Mouse (Mus musculus) heart, embryonic 11.5 days (tissue): Measurements from ENCODE around the gene Frem2. TPM values are rescaled to one million over a fixed set of nuclear protein-coding genes. Genes with fewer than 3 reads are reported as not detected.

Experiments
- ATAC-seq: fragments of 200-750 bp; cut with Nextera tagmentation; replicated peaks from 2 replicates; pipeline ENCODE4 v1.8.0; 2017; ENCODE audit warnings: moderate library complexity; ENCODE audit not compliant: insufficient number of reproducible peaks, low FRiP score, low TSS enrichment
- H3K27ac ChIP-seq: fragments of 300-500 bp; sonication (generic); 2 replicates; pipeline ENCODE4 v1.5.1; 2014; ENCODE audit warnings: mild to moderate bottlenecking, low read depth, low read length
- H3K27me3 ChIP-seq: fragments of 300-500 bp; sonication (generic); 2 replicates; pipeline ENCODE4 v1.6.1; 2014; ENCODE audit warnings: mild to moderate bottlenecking, low read length, mixed read lengths; ENCODE audit not compliant: control insufficient read depth, insufficient read depth
- H3K36me3 ChIP-seq: fragments of 300-500 bp; sonication (generic); 2 replicates; pipeline ENCODE4 v1.6.1; 2014; ENCODE audit warnings: mild to moderate bottlenecking, low read length, moderate library complexity, mixed read lengths; ENCODE audit not compliant: control insufficient read depth, insufficient read depth
- H3K4me1 ChIP-seq: fragments of 300-500 bp; sonication (generic); 2 replicates; pipeline ENCODE4 v1.6.1; 2014; ENCODE audit warnings: low read length; ENCODE audit not compliant: control insufficient read depth, insufficient read depth
- H3K4me2 ChIP-seq: fragments of 300-500 bp; sonication (generic); 2 replicates; pipeline ENCODE4 v1.6.1; 2014; ENCODE audit warnings: mild to moderate bottlenecking, moderate library complexity
- H3K4me3 ChIP-seq: fragments of 300-500 bp; sonication (generic); 2 replicates; pipeline ENCODE4 v1.5.1; 2014; ENCODE audit warnings: low read depth, low read length
- H3K9ac ChIP-seq: fragments of 300-500 bp; sonication (generic); 2 replicates; pipeline ENCODE4 v1.6.1; 2014; ENCODE audit warnings: mild to moderate bottlenecking, low read depth, low read length, moderate library complexity
- H3K9me3 ChIP-seq: fragments of 300-500 bp; sonication (generic); replicated peaks from 2 replicates; pipeline ENCODE4 v1.6.1; 2016; ENCODE audit warnings: low read length; ENCODE audit not compliant: control insufficient read depth
- WGBS: fragments of 180-500 bp; shearing (Covaris S2); extraction: QIAGEN DNeasy Blood & Tissue Kit; methylation state at CpG from one replicate; pipeline ENCODE4 v1.1.7; 2014; ENCODE audit not compliant: insufficient replicate concordance; 5-methylcytosine and 5-hydroxymethylcytosine counted together
- polyA plus RNA-seq: library from polyadenylated mRNA; unstranded; fragments of >200 nt; fragmentation: Nextera tagmentation; extraction: Ambion mirVana; gene quantifications from 2 replicates; pipeline ENCODE4 v1.2.1, GENCODE M21; 2014

Gene Frem2
- polyA plus RNA-seq, 1 experiment from 2014 or later: 4.8 TPM

- no peaks in the 10 kb centered on the region for H3K27me3 ChIP-seq
- H3K36me3 ChIP-seq: no peaks in the 10 kb centered on the region
- no peak overlapping the region for H3K4me2 ChIP-seq
- no peaks in the 10 kb centered on the region for H3K9me3 ChIP-seq
- ATAC-seq: no peak
- WGBS: 91% methylated on average over 10 of the region's 10 CpGs
- no peak overlapping the region for H3K27ac ChIP-seq
- H3K4me3 ChIP-seq: no peak overlapping the region
- no peaks in the 10 kb centered on the region for H3K4me1 ChIP-seq
- no peak overlapping the region for H3K9ac ChIP-seq
Observed at GRCm38 (mm10) chr3:53522794-53523193, 134.4 kb downstream of the Frem2 start.

DNA sequence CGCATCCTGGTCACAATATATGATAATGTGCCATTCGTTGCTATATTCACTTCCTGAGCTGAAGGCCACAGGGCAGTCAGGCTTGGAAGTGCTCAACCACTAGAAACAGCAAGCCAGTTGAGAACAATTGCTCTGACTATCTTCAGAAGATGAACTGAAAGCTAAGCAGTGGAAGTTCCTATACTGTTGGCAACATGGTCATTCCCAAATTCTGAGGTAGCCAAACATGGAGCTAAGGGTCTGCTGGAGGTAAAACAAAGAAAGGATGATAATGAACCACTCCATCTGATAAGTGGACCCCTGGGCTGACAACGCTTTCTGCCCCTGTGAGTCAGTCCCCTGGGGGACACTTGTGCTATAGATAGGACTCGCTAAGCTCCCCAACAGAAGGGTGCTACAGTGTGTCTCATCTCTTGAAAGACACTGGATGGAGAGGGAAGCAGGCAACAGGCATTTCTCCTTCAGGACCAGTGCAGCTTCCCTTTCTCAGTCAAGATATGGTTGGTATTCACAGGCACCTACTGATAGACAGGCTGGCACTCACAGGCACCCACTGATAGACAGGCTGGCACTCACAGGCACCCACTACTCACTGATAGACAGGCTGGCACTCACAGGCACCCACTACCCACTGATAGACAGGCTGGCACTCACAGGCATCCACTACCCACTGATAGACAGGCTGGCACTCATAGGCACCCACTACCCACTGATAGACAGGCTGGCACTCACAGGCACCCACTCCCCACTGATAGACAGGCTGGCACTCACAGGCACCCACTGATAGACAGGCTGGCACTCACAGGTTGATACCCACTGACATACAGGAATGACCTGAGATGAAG lies 142.7 kb downstream of the Frem2 start:
- no peak for ATAC-seq
- H3K36me3 ChIP-seq: no peaks in the 10 kb centered on the region
- H3K4me3 ChIP-seq: no peak overlapping the region
- H3K4me1 ChIP-seq: no peaks in the 10 kb centered on the region; the same call in 1 of the 2 replicates
- H3K9ac ChIP-seq: no peak overlapping the region
- no peaks in the 10 kb centered on the region for H3K9me3 ChIP-seq
- no peak overlapping the region for H3K27ac ChIP-seq
- no peaks in the 10 kb centered on the region for H3K27me3 ChIP-seq
- WGBS: 56% methylated on average over 4 of the region's 4 CpGs
- no peak overlapping the region for H3K4me2 ChIP-seq

DNA sequence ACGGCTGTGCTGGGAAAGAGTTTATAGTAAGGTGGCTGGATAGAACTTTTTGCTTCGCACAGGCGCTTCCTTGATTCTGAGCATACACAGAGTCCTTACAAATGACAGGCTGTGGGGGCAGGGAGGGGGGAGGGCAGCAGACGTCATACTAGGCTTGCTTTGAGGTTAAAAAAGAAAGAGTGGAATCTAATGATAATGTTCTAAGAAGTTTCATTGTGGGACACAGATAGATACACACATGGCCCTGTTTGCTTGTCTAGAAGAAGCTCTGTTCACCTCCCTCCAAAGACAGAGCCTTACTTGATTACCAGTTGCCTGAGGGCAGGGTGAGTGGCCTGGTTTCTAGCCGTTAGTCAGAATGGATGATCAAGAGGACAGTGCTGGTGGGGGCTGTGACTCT lies 144.1 kb downstream of the Frem2 start:
- H3K9ac ChIP-seq: no peak overlapping the region
- H3K9me3 ChIP-seq: no peaks in the 10 kb centered on the region
- H3K4me1 ChIP-seq: no peaks in the 10 kb centered on the region; the same call in 1 of the 2 replicates
- no peaks in the 10 kb centered on the region for H3K36me3 ChIP-seq
- 41% methylated on average over 5 of the region's 5 CpGs for WGBS
- ATAC-seq: no peak
- H3K4me2 ChIP-seq: no peak overlapping the region
- H3K27ac ChIP-seq: no peak overlapping the region
- H3K27me3 ChIP-seq: no peaks in the 10 kb centered on the region
- no peak overlapping the region for H3K4me3 ChIP-seq

- Histone ChIP-seq H3K27ac (no peak overlapping the region), H3K9me3 (no peaks in the 10 kb centered on the region), H3K4me3 (no peak overlapping the region), H3K4me1 (no peaks in the 10 kb centered on the region), H3K27me3 (no peaks in the 10 kb centered on the region), H3K9ac (no peak overlapping the region), H3K36me3 (no peaks in the 10 kb centered on the region), H3K4me2 (no peak overlapping the region)
- no peak for ATAC-seq
- 66% methylated on average over 6 of the region's 6 CpGs for WGBS
Observed at GRCm38 (mm10) chr3:53502428-53502827, 154.7 kb downstream of the Frem2 start.

- Histone ChIP-seq H3K9ac (no peak overlapping the region), H3K27ac (no peak overlapping the region), H3K4me2 (no peak overlapping the region), H3K4me3 (no peak overlapping the region), H3K9me3 (no peaks in the 10 kb centered on the region), H3K27me3 (no peaks in the 10 kb centered on the region), H3K36me3 (no peaks in the 10 kb centered on the region), H3K4me1 (no peaks in the 10 kb centered on the region)
- ATAC-seq: no peak
- 79% methylated on average over 6 of the region's 6 CpGs for WGBS
Observed at GRCm38 (mm10) chr3:53498351-53498905, 158.7 kb downstream of the Frem2 start.

GRCm38 (mm10) chr3:53488353-53488752 lies 168.8 kb downstream of the Frem2 start, which contains the start of gene Stoml3:
Stoml3 (plus strand) TSS chr3:53488653.
- Histone ChIP-seq H3K36me3 (no peaks in the 10 kb centered on the region), H3K4me3 (no peak within 1 kb of the TSS), H3K27ac (peak within 1 kb of the TSS; percentile 58; the same call in 1 of the 2 replicates), H3K4me1 (peaks cover 16% of the 10 kb centered on the region; the same call in 1 of the 2 replicates), H3K9ac (no peak within 1 kb of the TSS), H3K4me2 (peak within 1 kb of the TSS; percentile 16; the same call in 1 of the 2 replicates), H3K27me3 (no peaks in the 10 kb centered on the region), H3K9me3 (no peaks in the 10 kb centered on the region)
- no peak for ATAC-seq
- WGBS: 68% methylated on average over 6 of the region's 6 CpGs

DNA sequence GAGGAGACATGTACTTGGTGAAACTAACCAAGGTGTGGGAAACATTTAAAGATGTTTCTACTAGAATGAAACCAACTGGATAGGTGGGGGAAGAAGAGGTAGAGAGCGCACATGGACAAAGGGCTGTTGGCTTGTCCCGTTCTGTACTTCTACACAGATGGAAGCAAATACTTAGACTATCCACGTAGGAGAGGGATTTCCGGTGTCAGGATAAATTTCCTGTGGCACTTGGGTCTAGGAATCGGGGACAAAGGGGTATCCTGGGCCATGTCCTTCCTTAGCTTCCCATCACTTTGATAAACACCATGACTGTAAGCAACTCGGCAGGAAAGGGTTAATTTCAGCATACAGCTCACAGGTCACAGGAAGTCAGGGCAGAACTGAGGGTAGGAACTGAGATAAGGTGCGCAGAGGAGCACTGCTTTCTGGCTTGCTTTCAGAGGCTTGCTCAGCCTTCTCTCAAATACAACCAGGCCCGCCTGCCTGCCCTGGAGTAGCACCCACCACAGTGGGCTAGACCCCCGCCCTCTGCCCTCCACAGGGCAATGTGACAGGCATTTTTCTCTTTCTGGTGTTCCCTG lies 170.1 kb downstream of the Frem2 start:
- Histone ChIP-seq H3K36me3 (peaks cover 2% of the 10 kb centered on the region; the same call in 1 of the 2 replicates), H3K4me3 (no peak overlapping the region), H3K27ac (peak overlapping the region; percentile 58), H3K9me3 (no peaks in the 10 kb centered on the region), H3K9ac (no peak overlapping the region), H3K4me2 (peak overlapping the region; percentile 16; the same call in 1 of the 2 replicates), H3K4me1 (peaks cover 16% of the 10 kb centered on the region; the same call in 1 of the 2 replicates), H3K27me3 (no peaks in the 10 kb centered on the region)
- WGBS: 46% methylated on average over 9 of the region's 9 CpGs
- ATAC-seq: 0 out of 2 replicates have a peak, but pooled peaks have one; percentile 7

GRCm38 (mm10) chr3:53486561-53486960 lies 170.6 kb downstream of the Frem2 start:
- 73% methylated on average over 10 of the region's 10 CpGs for WGBS
- peak overlapping the region; percentile 58 for H3K27ac ChIP-seq
- no peaks in the 10 kb centered on the region for H3K27me3 ChIP-seq
- no peak overlapping the region for H3K9ac ChIP-seq
- peaks cover 5% of the 10 kb centered on the region for H3K36me3 ChIP-seq
- no peaks in the 10 kb centered on the region for H3K9me3 ChIP-seq
- H3K4me2 ChIP-seq: no peak overlapping the region
- H3K4me1 ChIP-seq: peaks cover 16% of the 10 kb centered on the region; the same call in 1 of the 2 replicates
- ATAC-seq: no peak
- no peak overlapping the region for H3K4me3 ChIP-seq
